Mouse (Mus musculus) liver, adult 2 months (tissue): ENCODE results near the gene Dhx37.

Experiments
- CTCF ChIP-seq: fragments of 200-500 bp; IDR thresholded peaks from 2 replicates; pipeline ENCODE4 v1.5.1; 2011; ENCODE audit warnings: low read depth, low read length, control low read depth
- POLR2A ChIP-seq: fragments of 200-500 bp; IDR thresholded peaks from 2 replicates; pipeline ENCODE4 v1.6.1; 2011; ENCODE audit warnings: low read length, control low read depth; ENCODE audit not compliant: insufficient read depth; ENCODE audit errors: extremely low read depth

- peak; percentile 89; the same call in 1 of the 2 replicates for TF ChIP-seq POLR2A
- no peak for TF ChIP-seq CTCF
Observed at GRCm38 (mm10) chr5:125465701-125466106, 31.8 kb upstream of the Dhx37 start.
